Mouse (Mus musculus) limb, embryonic 14.5 days (tissue): Measurements from ENCODE around the gene Dpagt1. TPM values are rescaled to one million over a fixed set of nuclear protein-coding genes. Genes with fewer than 3 reads are reported as not detected.
"Not testable (repeated sequence)": the region's sequence is repeated elsewhere in the genome, so short reads cannot be mapped to it uniquely, and the experiment has no call there.

Experiments
- ATAC-seq: fragments of 200-750 bp; cut with Nextera tagmentation; 2 replicates; pipeline ENCODE4 v1.8.0; 2017; ENCODE audit warnings: low read depth, moderate number of reproducible peaks, moderate TSS enrichment; ENCODE audit not compliant: low FRiP score
- DNase-seq: peaks from one replicate; pipeline ENCODE4 v3.0.0-alpha.2; 2015; ENCODE audit warnings: low spot score
- H3K27ac ChIP-seq: fragments of 300-500 bp; sonication (generic); replicated peaks from 2 replicates; pipeline ENCODE4 v1.5.1; 2014; ENCODE audit warnings: low read depth, mild to moderate bottlenecking, low read length, moderate library complexity, mixed read lengths
- H3K27me3 ChIP-seq: fragments of 300-500 bp; sonication (generic); 2 replicates; pipeline ENCODE4 v1.6.1; 2014; ENCODE audit warnings: low read length, mixed read lengths; ENCODE audit not compliant: control insufficient read depth, insufficient read depth
- H3K36me3 ChIP-seq: fragments of 300-500 bp; sonication (generic); 2 replicates; pipeline ENCODE4 v1.6.1; 2014; ENCODE audit warnings: mild to moderate bottlenecking, low read length, moderate library complexity, mixed read lengths; ENCODE audit not compliant: control insufficient read depth, insufficient read depth
- H3K4me1 ChIP-seq: fragments of 300-500 bp; sonication (generic); 2 replicates; pipeline ENCODE4 v1.6.1; 2014; ENCODE audit warnings: antibody characterized with exemption, low read length, mixed read lengths; ENCODE audit not compliant: control insufficient read depth, insufficient read depth
- H3K4me2 ChIP-seq: fragments of 300-500 bp; sonication (generic); replicated peaks from 2 replicates; pipeline ENCODE4 v1.6.1; 2014; ENCODE audit warnings: low read depth, mild to moderate bottlenecking, low read length, moderate library complexity; ENCODE audit not compliant: severe bottlenecking
- H3K4me3 ChIP-seq: fragments of 300-500 bp; sonication (generic); replicated peaks from 2 replicates; pipeline ENCODE4 v1.5.1; 2014; ENCODE audit warnings: low read length
- H3K9ac ChIP-seq: fragments of 300-500 bp; sonication (generic); 2 replicates; pipeline ENCODE4 v1.6.1; 2014; ENCODE audit warnings: mild to moderate bottlenecking, low read depth, low read length, moderate library complexity; ENCODE audit not compliant: severe bottlenecking
- H3K9me3 ChIP-seq: fragments of 300-500 bp; sonication (generic); 2 replicates; pipeline ENCODE4 v1.6.1; 2016; ENCODE audit warnings: low read length; ENCODE audit not compliant: control insufficient read depth
- POLR2A ChIP-seq: fragments of 200-500 bp; IDR thresholded peaks from 2 replicates; pipeline ENCODE4 v1.8.0; 2012; ENCODE audit warnings: inconsistent platforms, mild to moderate bottlenecking, moderate library complexity, borderline replicate concordance; ENCODE audit not compliant: insufficient read depth, insufficient read length; ENCODE audit errors: extremely low read depth
- WGBS: fragments of 180-500 bp; shearing (Covaris S2); extraction: QIAGEN DNeasy Blood & Tissue Kit; methylation state at CpG from one replicate; pipeline ENCODE4 v1.1.7; 2014; 5-methylcytosine and 5-hydroxymethylcytosine counted together
- polyA plus RNA-seq, 2 experiments: library from polyadenylated mRNA; depleted of rRNA in 1 of 2; stranded (reverse) in 1 of 2; unstranded in 1 of 2; fragments of >200 nt; fragmentation: Nextera tagmentation in 1 of 2; extraction: Ambion mirVana in 1 of 2; gene quantifications; 2 replicates each; pipeline versions ENCODE4 v1.2.1 to v1.2.3; 2012 to 2014

The Dpagt1 gene
- polyA plus RNA-seq, 2 experiments: 39.5 to 47.9 TPM

DNA sequence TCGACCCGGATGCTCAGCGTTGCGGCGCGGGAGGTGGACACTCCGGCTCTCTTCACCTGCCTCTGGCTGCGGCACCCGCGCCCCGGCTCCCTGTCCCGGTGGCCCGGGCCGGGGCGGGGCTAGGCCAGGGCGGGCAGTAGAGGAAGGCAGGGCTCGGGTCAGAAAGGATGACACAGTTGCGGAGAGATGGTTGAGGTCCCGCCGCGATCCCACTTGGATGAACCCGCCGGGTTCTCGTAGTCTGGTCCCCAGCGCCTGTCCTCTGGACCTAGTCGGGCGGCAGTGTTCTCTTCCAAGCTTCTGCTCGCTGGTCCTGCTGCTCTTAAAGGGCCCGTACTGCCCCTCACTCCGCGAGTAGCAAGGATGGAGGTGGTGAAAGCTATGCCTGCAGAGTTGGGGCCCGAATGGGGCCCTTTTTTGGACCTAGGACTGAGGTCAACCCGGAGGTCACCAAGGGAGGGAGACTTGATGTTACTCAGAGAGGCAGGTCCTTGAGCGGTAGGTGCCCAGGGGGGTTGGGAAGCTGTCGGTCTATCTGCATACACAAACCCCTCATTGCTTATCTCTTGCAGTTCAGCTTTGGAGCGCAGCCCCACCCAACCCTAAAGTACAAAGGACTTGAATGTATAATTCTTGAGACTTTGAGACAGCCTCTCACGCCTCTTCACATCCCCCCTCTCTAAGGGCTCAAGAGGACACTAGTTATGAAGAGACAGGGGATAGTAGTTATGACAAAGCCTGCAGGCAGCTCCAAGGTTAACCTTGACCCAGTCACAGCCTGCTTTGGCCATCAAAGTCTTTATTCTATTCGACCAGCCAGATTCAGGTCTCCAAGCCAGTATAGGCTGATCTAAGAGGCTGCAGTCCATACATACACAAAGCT lies 37.5 kb upstream of the Dpagt1 start, which contains the start of gene Abcg4:
Gene Abcg4 (minus strand): TSS at position 540 of the 883 bp plus-strand sequence.
- Histone ChIP-seq H3K4me3 (peak within 1 kb of the TSS; percentile 63), H3K4me2 (peak within 1 kb of the TSS; percentile 84), H3K9me3 (no peaks in the 10 kb centered on the region), H3K36me3 (peaks cover 23% of the 10 kb centered on the region), H3K4me1 (peaks cover 11% of the 10 kb centered on the region), H3K27ac (no peak within 1 kb of the TSS), H3K27me3 (no peaks in the 10 kb centered on the region), H3K9ac (peak within 1 kb of the TSS; percentile 76)
- WGBS: 3% methylated on average over 25 of the region's 38 CpGs
- no peak for DNase-seq
- peak; percentile 36; the same call in 1 of the 2 replicates for ATAC-seq
- no peak for TF ChIP-seq POLR2A

DNA sequence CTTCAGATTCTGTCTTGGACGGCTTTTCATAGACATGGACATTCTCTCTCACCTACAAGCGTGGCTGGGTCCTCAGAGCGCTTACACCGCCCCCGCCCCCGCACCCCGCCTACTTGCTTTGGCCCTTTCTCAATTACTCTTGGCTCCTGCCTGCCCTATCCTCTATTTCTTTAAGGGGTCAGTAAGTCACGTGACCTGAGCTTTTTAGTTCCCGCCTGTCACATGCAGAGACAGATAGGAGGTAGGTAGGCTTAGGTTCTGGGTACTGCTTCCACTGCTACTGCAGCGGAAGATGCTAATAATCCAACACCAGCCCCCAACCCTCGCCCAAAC lies 36.9 kb upstream of the Dpagt1 start:
- ATAC-seq (no peak), DNase-seq (no peak)
- no peak for TF ChIP-seq POLR2A
- H3K4me3 ChIP-seq: peak overlapping the region; percentile 63; the same call in 1 of the 2 replicates
- H3K4me2 ChIP-seq: peak overlapping the region; percentile 84
- no peak overlapping the region for H3K9ac ChIP-seq
- peaks cover 29% of the 10 kb centered on the region for H3K36me3 ChIP-seq
- H3K4me1 ChIP-seq: peaks cover 11% of the 10 kb centered on the region
- WGBS: 5% methylated on average over 11 of the region's 11 CpGs
- no peaks in the 10 kb centered on the region for H3K9me3 ChIP-seq
- H3K27ac ChIP-seq: no peak overlapping the region
- H3K27me3 ChIP-seq: no peaks in the 10 kb centered on the region

DNA sequence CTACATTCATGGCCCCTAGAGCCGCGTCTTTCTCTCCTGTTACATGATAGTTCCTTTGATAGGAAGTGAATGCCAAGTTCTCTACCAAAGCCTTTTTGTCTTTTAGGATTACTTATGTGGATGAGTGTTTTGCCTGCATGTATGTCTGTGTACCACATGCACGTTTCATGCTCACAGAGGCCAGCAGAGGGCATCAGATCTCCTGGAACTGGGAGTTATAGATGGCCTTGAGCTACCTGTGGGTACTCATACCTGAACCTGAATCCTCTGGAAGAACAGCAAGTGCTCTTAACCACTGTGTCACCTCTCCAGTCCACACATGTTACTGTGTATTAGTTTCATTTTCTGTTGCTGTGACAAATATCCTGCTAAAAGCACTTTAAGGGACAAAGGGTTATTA lies 33.3 kb upstream of the Dpagt1 start:
- Histone ChIP-seq H3K4me2 (no peak overlapping the region), H3K27me3 (no peaks in the 10 kb centered on the region), H3K36me3 (peaks cover 63% of the 10 kb centered on the region), H3K4me1 (peaks cover 7% of the 10 kb centered on the region), H3K9me3 (no peaks in the 10 kb centered on the region), H3K27ac (no peak overlapping the region), H3K4me3 (no peak overlapping the region), H3K9ac (no peak overlapping the region)
- DNase-seq: no peak
- ATAC-seq: no peak
- no peak for TF ChIP-seq POLR2A
- whole genome bisulfite sequencing: 66% methylated on average over 3 of the region's 3 CpGs

DNA sequence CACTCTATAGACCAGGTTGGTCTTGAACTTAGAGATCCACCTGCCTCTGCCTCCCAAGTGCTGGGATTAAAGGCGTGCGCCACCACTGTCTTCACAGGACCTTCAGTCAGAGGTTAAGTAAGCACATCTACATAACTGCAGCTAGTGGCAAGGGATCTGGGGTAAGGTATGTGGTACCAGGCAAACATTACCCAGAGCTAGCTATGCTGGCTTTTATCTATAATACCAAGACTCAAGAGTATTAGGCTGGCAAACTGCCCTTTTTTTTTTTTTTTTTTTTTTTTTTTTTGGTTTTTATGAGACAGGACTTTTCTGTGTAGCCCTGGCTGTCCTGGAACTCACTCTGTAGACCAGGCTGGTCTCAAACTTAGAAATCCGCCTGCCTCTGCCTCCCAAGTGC lies 25.8 kb upstream of the Dpagt1 start:
- not testable (repeated sequence) for H3K9ac ChIP-seq, ATAC-seq, DNase-seq, H3K27me3 ChIP-seq, H3K4me1 ChIP-seq, H3K4me2 ChIP-seq, H3K4me3 ChIP-seq, H3K27ac ChIP-seq, H3K9me3 ChIP-seq
- H3K36me3 ChIP-seq: peaks cover 78% of the 10 kb centered on the region
- WGBS: 94% methylated on average over 3 of the region's 3 CpGs

DNA sequence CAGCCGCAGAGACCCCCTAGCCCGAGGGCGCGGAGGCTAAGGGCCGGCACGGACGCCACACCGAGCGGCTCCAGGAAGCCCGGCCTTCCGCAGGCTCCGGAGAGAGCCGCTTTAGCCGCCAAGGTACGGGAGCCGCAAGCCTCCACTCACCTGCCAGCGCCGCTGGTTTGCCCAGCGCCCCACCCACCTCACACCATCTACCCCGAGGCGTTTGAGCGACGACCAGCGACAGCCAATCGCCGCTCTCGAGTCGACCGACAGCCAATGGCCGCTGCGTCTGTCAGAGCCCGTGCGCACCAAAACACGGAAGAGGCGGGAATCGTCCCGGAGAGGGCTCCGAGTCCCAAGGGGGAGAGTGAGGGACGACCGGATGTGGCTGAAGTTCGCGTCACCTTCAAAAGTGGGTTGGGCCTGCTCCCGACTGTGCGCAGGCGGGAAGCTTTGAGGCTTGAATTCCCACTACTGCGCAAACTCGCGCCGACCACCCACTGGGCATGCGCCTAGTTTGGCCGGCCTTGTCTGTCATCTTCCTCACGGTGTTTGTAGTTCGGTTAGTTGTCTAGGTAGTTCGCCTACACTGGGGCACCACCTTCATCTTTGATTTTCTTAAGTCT lies 20.2 kb upstream of the Dpagt1 start, which contains the start of gene Hinfp:
Gene Hinfp (minus strand): TSS at position 206 of the 614 bp plus-strand sequence.
- DNase-seq: peak; percentile 99
- Histone ChIP-seq H3K4me2 (peak within 1 kb of the TSS; percentile 79), H3K9me3 (no peaks in the 10 kb centered on the region), H3K27me3 (no peaks in the 10 kb centered on the region), H3K27ac (peak within 1 kb of the TSS; percentile 33), H3K36me3 (peaks cover 29% of the 10 kb centered on the region), H3K4me1 (peaks cover 5% of the 10 kb centered on the region), H3K4me3 (peak within 1 kb of the TSS; percentile 73), H3K9ac (peak within 1 kb of the TSS; percentile 70)
- TF ChIP-seq POLR2A: 0 out of 2 replicates have a peak, but pooled peaks have one; percentile 56
- under 1% methylated on average over 54 of the region's 54 CpGs for WGBS
- ATAC-seq: peak; percentile 98
